Mouse (Mus musculus): ENCODE measurements around the gene Igsf9b. TPM values are rescaled to one million over a fixed set of nuclear protein-coding genes. Genes with fewer than 3 reads are reported as not detected.

The Igsf9b gene
- total RNA-seq, 2 experiments from 2014 or later = 8.8 to 9.3 TPM

DNA sequence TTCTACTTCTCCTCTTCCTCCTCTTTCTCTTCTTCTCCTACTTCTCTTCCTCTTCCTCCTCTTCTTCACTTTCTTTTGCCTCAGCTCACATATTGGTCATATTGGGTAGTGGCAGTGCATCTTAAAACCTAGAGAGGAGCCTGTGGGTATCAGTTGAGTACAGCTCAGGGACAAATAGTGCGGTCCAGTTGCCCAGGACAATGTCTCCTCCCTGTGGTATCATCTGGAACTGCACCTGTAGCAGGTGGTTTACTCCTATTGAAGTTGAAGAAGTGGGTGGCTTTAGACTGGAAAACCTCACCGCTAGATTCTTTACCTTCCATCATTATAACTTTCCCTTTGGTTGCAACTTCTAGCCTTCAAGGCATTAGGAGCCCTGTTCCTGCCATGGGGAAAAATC, 26.9 kb downstream of the Igsf9b start:
- DNase-seq = peak; percentile 75 to 86
- intact Hi-C loops (cut with DNase I) = loop anchor here (2.0 to 5.0 kb wide), 4 partner anchors 149 to 277 kb away; no protein-coding TSS in a partner anchor

- intact Hi-C loops (cut with DNase I) = loop anchor here (2.0 to 5.0 kb wide), 4 partner anchors 151 to 279 kb away; no protein-coding TSS in a partner anchor
- DNase-seq = no peak
Measured at GRCm38 (mm10) chr9:27327558-27327957, 28.6 kb downstream of the Igsf9b start.

DNA sequence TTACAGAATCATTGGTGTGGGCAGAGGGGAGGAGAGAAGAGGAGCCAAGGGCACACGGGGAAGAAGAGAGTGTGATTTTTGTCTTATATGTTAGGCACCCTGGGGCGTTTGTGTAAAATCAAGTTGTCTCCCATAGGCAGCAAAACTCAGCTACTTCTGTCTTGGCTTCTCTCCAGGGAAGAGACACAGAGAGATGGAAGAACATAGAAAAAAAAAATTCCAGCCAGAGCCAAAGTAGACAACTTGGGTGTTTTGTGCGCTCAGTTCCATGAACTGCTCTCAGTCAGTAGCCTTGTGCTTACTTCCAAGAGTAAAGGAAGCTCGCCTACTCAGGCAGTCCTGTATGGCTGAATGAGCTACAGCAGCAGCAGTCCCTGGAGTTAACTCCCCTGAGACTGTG, 31.4 kb downstream of the Igsf9b start:
- intact Hi-C loops (cut with DNase I) = no loop called here

DNA sequence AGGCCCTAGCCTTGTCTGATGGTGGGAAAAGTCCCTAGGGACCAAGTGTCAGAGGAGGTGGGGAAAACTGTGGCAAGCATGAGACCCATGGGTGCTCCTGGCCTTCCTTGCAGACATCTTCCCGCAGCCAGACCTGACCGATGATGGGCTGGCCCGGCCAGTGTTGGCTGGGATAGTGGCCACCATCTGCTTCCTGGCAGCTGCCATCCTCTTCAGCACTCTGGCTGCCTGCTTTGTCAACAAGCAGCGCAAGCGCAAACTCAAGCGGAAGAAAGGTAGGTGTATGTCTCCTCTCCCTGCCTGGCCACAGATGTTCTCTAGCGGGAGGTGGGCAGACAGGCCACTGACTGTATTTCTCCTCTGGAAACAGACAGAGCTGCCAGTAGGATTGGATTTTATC, 32.5 kb downstream of the Igsf9b start:
- intact Hi-C loops (cut with DNase I) = no loop called here
- DNase-seq = no peak

More for the DNA sequence above, 31.4 kb downstream of the Igsf9b start:
- DNase-seq = no peak

GRCm38 (mm10) chr9:27334895-27335294, 35.9 kb downstream of the Igsf9b start:
- no peak for DNase-seq
- intact Hi-C loops (cut with DNase I) = no loop called here

DNA sequence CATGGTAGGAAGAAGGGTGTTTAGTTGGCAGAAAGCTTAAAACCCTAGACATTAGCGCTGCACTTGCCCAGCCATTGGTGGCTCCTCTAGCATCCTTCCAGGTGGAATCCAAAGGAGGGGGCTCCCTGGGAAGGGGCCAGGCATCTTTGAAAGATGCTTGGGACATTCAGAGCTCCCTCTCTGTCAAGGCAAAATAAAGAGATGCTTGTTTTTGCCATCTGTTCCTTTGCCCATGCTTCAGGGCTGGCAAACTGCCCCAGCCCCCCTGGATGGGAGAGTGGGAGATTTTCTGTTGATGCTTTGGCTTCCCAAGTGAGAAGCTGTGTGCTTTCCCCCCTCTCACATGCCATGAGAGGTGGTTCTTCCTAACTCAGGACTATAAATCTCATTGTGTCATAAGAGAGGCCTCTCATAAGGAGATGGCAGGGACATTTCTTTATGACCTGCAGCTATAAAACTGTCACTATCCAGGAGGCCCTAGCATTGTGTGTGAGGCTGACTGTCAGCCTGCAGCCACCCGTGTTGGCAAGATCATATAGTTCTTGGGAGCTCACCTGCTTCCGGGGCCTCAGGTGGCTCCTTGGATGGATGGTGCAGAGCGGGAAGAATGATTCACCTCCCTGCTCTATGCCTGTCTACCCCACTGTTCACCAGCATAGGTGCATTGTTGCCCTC, 38.1 kb downstream of the Igsf9b start:
- intact Hi-C loops (cut with DNase I) = no loop called here
- DNase-seq = no peak

- intact Hi-C loops (cut with DNase I) = no loop called here
- DNase-seq = no peak
Measured at GRCm38 (mm10) chr9:27339168-27339567, 40.2 kb downstream of the Igsf9b start.

- DNase-seq = no peak
- intact Hi-C loops (cut with DNase I) = no loop called here
Measured at GRCm38 (mm10) chr9:27346541-27347269, 47.7 kb downstream of the Igsf9b start.

GRCm38 (mm10) chr9:27353082-27353481, 54.1 kb downstream of the Igsf9b start:
- intact Hi-C loops (cut with DNase I) = no loop called here
- DNase-seq = no peak

DNA sequence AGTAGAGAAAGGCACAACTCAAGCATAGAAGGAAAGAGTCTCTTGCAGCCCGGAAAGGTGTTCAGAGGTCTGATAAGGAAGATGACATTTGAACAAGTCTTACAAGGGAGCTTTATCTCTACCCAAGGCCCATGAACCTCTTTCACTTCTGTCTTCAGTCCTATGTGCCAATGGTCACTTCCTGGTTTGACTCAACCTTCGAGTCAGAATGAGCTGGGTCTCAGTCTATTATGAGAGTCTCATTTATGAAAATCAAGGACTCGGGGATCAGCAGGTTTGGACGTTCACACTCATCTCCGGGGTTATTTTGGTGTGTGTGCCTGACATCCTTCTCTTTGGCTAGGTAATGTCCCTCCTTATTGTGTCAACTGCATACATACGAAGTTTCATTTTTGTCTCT, 58.9 kb downstream of the Igsf9b start:
- intact Hi-C loops (cut with DNase I) = no loop called here
- DNase-seq = no peak

GRCm38 (mm10) chr9:27367231-27367630, 68.2 kb downstream of the Igsf9b start:
- intact Hi-C loops (cut with DNase I) = no loop called here
- peak; percentile 7 to 26 for DNase-seq

DNA sequence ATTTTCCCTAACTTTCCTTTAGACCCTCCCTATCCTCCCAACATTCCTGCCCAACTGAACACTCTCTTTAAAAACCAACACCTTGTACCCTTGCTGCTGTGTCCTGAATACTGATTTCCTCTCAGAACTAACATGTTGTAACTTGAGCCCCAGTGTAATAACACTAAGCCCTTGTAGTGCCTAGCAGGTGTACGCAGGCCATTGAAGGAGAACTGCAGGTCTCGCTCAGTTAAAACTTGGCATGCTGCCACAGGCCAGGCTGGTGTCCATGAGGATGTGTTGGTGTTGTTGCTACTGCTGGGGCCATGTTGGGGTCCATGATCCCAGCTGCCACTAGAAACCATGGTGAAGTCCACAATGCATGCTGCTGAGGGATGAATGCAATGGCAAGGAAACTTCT, 70.1 kb downstream of the Igsf9b start:
- DNase-seq = no peak
- intact Hi-C loops (cut with DNase I) = no loop called here

GRCm38 (mm10) chr9:27375746-27376145, 76.7 kb downstream of the Igsf9b start:
- intact Hi-C loops (cut with DNase I) = no loop called here
- DNase-seq = no peak

- intact Hi-C loops (cut with DNase I) = no loop called here
- no peak for DNase-seq
Measured at GRCm38 (mm10) chr9:27386951-27387350, 87.9 kb downstream of the Igsf9b start.

GRCm38 (mm10) chr9:27396500-27396899, 97.5 kb downstream of the Igsf9b start, which contains the start of gene Spata19:
TSS of gene Spata19 (plus strand) at chr9:27396800.
- intact Hi-C loops (cut with DNase I) = no loop called here
- DNase-seq = no peak

DNA sequence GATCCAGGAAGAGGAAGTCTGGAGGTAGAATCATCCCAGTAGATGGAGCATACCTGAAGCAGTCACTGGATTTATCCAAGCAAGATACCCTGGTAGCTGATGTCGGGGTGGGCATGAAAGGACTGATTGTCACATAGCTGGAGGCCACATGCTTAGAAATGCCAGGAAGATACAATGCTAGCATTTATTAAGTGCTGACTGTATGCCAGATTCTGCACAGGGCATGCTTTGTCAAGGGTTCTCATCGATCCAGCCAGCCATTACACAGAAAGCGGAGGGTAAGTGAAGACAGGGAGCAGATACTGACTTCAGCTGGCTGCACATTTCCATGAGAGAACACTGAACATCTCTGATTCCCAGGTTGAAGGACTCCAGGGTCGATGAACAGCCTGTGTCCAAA, 102.2 kb downstream of the Igsf9b start:
- DNase-seq = no peak
- intact Hi-C loops (cut with DNase I) = no loop called here

Other genes with a start within 250 kb of the Igsf9b start
- gene Jam3, start 143.8 kb upstream of the Igsf9b start, total RNA-seq (2021) = 10 to 100 TPM; 21.0 to 22.7 TPM
- gene Spata19, start 97.6 kb downstream of the Igsf9b start, total RNA-seq (2021) = not detected

All from heart, postnatal 10 days (tissue).